Mouse (Mus musculus) MEL (cell line): ENCODE measurements at regions not wholly inside any gene's neighbourhood (a gene's known extent, or its start where the extent isn't known, plus 50 kb on each side); places are given as distances from the start of the nearest gene placed in this dataset.

ENCODE experiments used
- DNase-seq: peaks from one replicate; pipeline ENCODE4 v3.0.0; 2011; ENCODE audit warnings: low read depth, low spot score
- H3K27ac ChIP-seq: 2 replicates; pipeline ENCODE4 v1.5.1; 2012; ENCODE audit warnings: low read depth, mild to moderate bottlenecking, control low read depth, low read length, moderate library complexity; ENCODE audit not compliant: control insufficient read depth
- H3K27me3 ChIP-seq, 2 experiments: fragments of 150-350 bp in 1 of 2; sonication (generic) in 1 of 2; 2 replicates each; pipeline ENCODE4 v1.6.1; 2012; ENCODE audit warnings: low read length in 2 of 2, mild to moderate bottlenecking in 2 of 2, improper control_type of control experiment in 1 of 2, moderate library complexity in 1 of 2; ENCODE audit not compliant: insufficient read depth in 2 of 2, control insufficient read depth in 1 of 2
- H3K36me3 ChIP-seq, 2 experiments: 2 replicates each; pipeline ENCODE4 v1.6.1; 2012 to 2014; ENCODE audit warnings: low read length in 2 of 2, improper control_type of control experiment in 1 of 2, inconsistent platforms in 1 of 2, mild to moderate bottlenecking in 1 of 2; ENCODE audit not compliant: insufficient read depth in 2 of 2, control insufficient read depth in 1 of 2
- H3K4me1 ChIP-seq, 2 experiments: fragments of 150-350 bp in 1 of 2; sonication (generic) in 1 of 2; 2 replicates each; pipeline ENCODE4 v1.6.1; 2012; ENCODE audit warnings: low read length in 2 of 2, improper control_type of control experiment in 1 of 2, mild to moderate bottlenecking in 1 of 2; ENCODE audit not compliant: insufficient read depth in 2 of 2, control insufficient read depth in 1 of 2
- H3K4me3 ChIP-seq, 2 experiments: fragments of 150-350 bp in 1 of 2; sonication (generic) in 1 of 2; 2 replicates each; pipeline ENCODE4 v1.5.1; 2012; ENCODE audit warnings: low read depth in 2 of 2, low read length in 2 of 2, mild to moderate bottlenecking in 2 of 2, moderate library complexity in 2 of 2, control low read depth in 1 of 2, improper control_type of control experiment in 1 of 2; ENCODE audit not compliant: control insufficient read depth in 1 of 2, insufficient read depth in 1 of 2
- H3K79me2 ChIP-seq: 2 replicates; pipeline ENCODE4 v1.6.1; 2012; ENCODE audit warnings: mild to moderate bottlenecking, low read length, moderate library complexity; ENCODE audit not compliant: control insufficient read depth, poor library complexity, insufficient read depth
- H3K9ac ChIP-seq: 2 replicates; pipeline ENCODE4 v1.6.1; 2012; ENCODE audit warnings: low read depth, mild to moderate bottlenecking, control low read depth, low read length, moderate library complexity; ENCODE audit not compliant: control insufficient read depth, poor library complexity, severe bottlenecking
- H3K9me3 ChIP-seq: fragments of 150-350 bp; sonication (generic); replicated peaks from 2 replicates; pipeline ENCODE4 v1.6.1; 2012; ENCODE audit warnings: mild to moderate bottlenecking, low read length, improper control_type of control experiment, moderate library complexity; ENCODE audit not compliant: insufficient read depth
- CHD1 ChIP-seq: IDR thresholded peaks from 2 replicates; pipeline ENCODE4 v1.6.1; 2012; ENCODE audit warnings: low read depth, mild to moderate bottlenecking, inconsistent platforms, low read length, improper control_type of control experiment
- ELF1 ChIP-seq: IDR thresholded peaks from 2 replicates; pipeline ENCODE4 v1.6.1; 2014; ENCODE audit warnings: low read depth, mild to moderate bottlenecking, inconsistent platforms, low read length, improper control_type of control experiment, moderate library complexity
- EP300 ChIP-seq, 2 experiments: IDR thresholded peaks; 2 replicates each; pipeline ENCODE4 v1.6.1; 2011; ENCODE audit warnings: improper control_type of control experiment in 2 of 2, low read length in 2 of 2, low read depth in 1 of 2, mild to moderate bottlenecking in 1 of 2
- GATA1 ChIP-seq: IDR thresholded peaks from 2 replicates; pipeline ENCODE4 v1.6.1; 2011; ENCODE audit warnings: low read depth, low read length, improper control_type of control experiment
- JUND ChIP-seq: IDR thresholded peaks from 2 replicates; pipeline ENCODE4 v1.6.1; 2011; ENCODE audit warnings: low read depth, mild to moderate bottlenecking, improper control_type of control experiment, low read length
- KAT2A ChIP-seq: conservative IDR thresholded peaks from 2 replicates; pipeline ENCODE4 v1.6.1; 2012; ENCODE audit warnings: low read depth, low read length, improper control_type of control experiment, inconsistent platforms
- MAFK ChIP-seq: IDR thresholded peaks from 2 replicates; pipeline ENCODE4 v1.6.1; 2011; ENCODE audit warnings: low read depth, mild to moderate bottlenecking, low read length, improper control_type of control experiment, borderline replicate concordance
- MAZ ChIP-seq: IDR thresholded peaks from 2 replicates; pipeline ENCODE4 v1.6.1; 2012; ENCODE audit warnings: low read depth, mild to moderate bottlenecking, inconsistent platforms, low read length, improper control_type of control experiment
- MEF2A ChIP-seq: IDR thresholded peaks from 2 replicates; pipeline ENCODE4 v1.6.1; 2014; ENCODE audit warnings: low read depth, mild to moderate bottlenecking, inconsistent platforms, low read length, improper control_type of control experiment; ENCODE audit not compliant: poor library complexity, insufficient replicate concordance, severe bottlenecking; ENCODE audit errors: extremely low read depth
- MYB ChIP-seq: IDR thresholded peaks from 2 replicates; pipeline ENCODE4 v1.6.1; 2011; ENCODE audit warnings: mild to moderate bottlenecking, low read depth, low read length, improper control_type of control experiment
- NELFE ChIP-seq: IDR thresholded peaks from 2 replicates; pipeline ENCODE4 v1.6.1; 2011; ENCODE audit warnings: low read depth, low read length, improper control_type of control experiment
- NRF1 ChIP-seq: IDR thresholded peaks from 2 replicates; pipeline ENCODE4 v1.6.1; 2014; ENCODE audit warnings: low read depth, mild to moderate bottlenecking, inconsistent platforms, low read length, improper control_type of control experiment, moderate library complexity; ENCODE audit not compliant: poor library complexity, insufficient read depth, severe bottlenecking
- POLR2A ChIP-seq, 2 experiments: IDR thresholded peaks; 2 replicates each; pipeline ENCODE4 v1.6.1; 2011 to 2012; ENCODE audit warnings: low read length in 2 of 2, mild to moderate bottlenecking in 2 of 2, control low read depth in 1 of 2, improper control_type of control experiment in 1 of 2, low read depth in 1 of 2, moderate library complexity in 1 of 2; ENCODE audit not compliant: control insufficient read depth in 1 of 2, insufficient read depth in 1 of 2, poor library complexity in 1 of 2
- POLR2AphosphoS5 ChIP-seq: IDR thresholded peaks from 2 replicates; pipeline ENCODE4 v1.6.1; 2012; ENCODE audit warnings: low read depth, borderline replicate concordance, mild to moderate bottlenecking, inconsistent platforms, low read length, moderate library complexity, mixed read lengths
- RAD21 ChIP-seq: IDR thresholded peaks from 2 replicates; pipeline ENCODE4 v1.6.1; 2011; ENCODE audit warnings: mild to moderate bottlenecking, low read depth, low read length, improper control_type of control experiment
- RCOR1 ChIP-seq: IDR thresholded peaks from 2 replicates; pipeline ENCODE4 v1.6.1; 2012; ENCODE audit warnings: low read depth, mild to moderate bottlenecking, inconsistent platforms, low read length, improper control_type of control experiment
- SIN3A ChIP-seq: IDR thresholded peaks from 2 replicates; pipeline ENCODE4 v1.6.1; 2012; ENCODE audit warnings: low read length, improper control_type of control experiment, inconsistent platforms
- SMC3 ChIP-seq: IDR thresholded peaks from 2 replicates; pipeline ENCODE4 v1.6.1; 2011; ENCODE audit warnings: low read depth, low read length, improper control_type of control experiment
- TBP ChIP-seq: IDR thresholded peaks from 2 replicates; pipeline ENCODE4 v1.8.0; 2011; ENCODE audit warnings: low read depth, low read length, improper control_type of control experiment
- USF1 ChIP-seq: IDR thresholded peaks from 2 replicates; pipeline ENCODE4 v1.6.1; 2014; ENCODE audit warnings: low read depth, mild to moderate bottlenecking, inconsistent platforms, low read length, improper control_type of control experiment, moderate library complexity
- ZC3H11A ChIP-seq: IDR thresholded peaks from 2 replicates; pipeline ENCODE4 v1.6.1; 2012; ENCODE audit warnings: low read depth, mild to moderate bottlenecking, inconsistent platforms, low read length, improper control_type of control experiment
- ZMIZ1 ChIP-seq: IDR thresholded peaks from 2 replicates; pipeline ENCODE4 v1.6.1; 2012; ENCODE audit warnings: low read depth, mild to moderate bottlenecking, inconsistent platforms, low read length, improper control_type of control experiment, moderate library complexity

DNA sequence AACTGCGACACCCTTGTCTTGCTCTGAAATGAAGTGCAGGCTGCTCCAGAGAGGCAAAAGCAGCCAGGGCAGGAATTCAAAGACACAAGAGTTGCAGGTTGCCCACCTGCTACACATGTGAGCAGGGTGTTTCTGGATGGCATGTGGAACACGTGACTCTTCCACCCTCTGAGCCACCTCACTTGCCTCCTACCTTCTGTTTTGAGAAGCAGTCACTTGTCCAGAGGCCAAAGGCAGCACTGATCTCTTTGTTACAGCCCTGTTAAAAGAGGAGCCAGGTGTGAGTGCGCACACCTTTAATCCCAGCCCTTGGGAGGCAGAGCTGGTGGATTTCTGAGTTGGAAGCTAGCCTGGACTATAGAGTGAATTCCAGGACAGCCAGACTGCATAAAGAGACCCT is 79.7 kb upstream of the Tle3 start:
- H3K79me2 ChIP-seq = no peaks in the 10 kb centered on the region
- no peaks in the 10 kb centered on the region for H3K4me1 ChIP-seq
- no peak for DNase-seq
- no peak overlapping the region for H3K27ac ChIP-seq
- TF ChIP-seq RAD21 = no peak
- TF ChIP-seq MEF2A = no peak
- no peak for TF ChIP-seq SMC3
- TF ChIP-seq MYB = no peak
- TF ChIP-seq NRF1 = no peak
- no peak for TF ChIP-seq POLR2A (IDR thresholded peaks at IDR 0.05; ENCODE audit: control insufficient read depth in 1 of 2, insufficient read depth in 1 of 2, low read depth in 1 of 2, low read length in 2 of 2, poor library complexity in 1 of 2)
- no peak for TF ChIP-seq EP300 (IDR thresholded peaks at IDR 0.05; ENCODE audit: low read depth in 1 of 2, low read length in 2 of 2)
- TF ChIP-seq CHD1 = no peak
- TF ChIP-seq MAFK = no peak
- no peak for TF ChIP-seq ELF1
- TF ChIP-seq USF1 = no peak
- no peak for TF ChIP-seq SIN3A
- no peak for TF ChIP-seq JUND
- TF ChIP-seq ZC3H11A = no peak
- TF ChIP-seq TBP = no peak
- no peak for TF ChIP-seq GATA1
- TF ChIP-seq POLR2AphosphoS5 = no peak
- TF ChIP-seq RCOR1 = no peak
- no peak for TF ChIP-seq KAT2A
- TF ChIP-seq NELFE = no peak
- H3K36me3 ChIP-seq = no peaks in the 10 kb centered on the region
- H3K9ac ChIP-seq = no peak overlapping the region
- H3K9me3 ChIP-seq = no peaks in the 10 kb centered on the region
- H3K4me3 ChIP-seq = no peak overlapping the region
- H3K27me3 ChIP-seq = no peaks in the 10 kb centered on the region; a peak in 2 of 4 replicates

DNA sequence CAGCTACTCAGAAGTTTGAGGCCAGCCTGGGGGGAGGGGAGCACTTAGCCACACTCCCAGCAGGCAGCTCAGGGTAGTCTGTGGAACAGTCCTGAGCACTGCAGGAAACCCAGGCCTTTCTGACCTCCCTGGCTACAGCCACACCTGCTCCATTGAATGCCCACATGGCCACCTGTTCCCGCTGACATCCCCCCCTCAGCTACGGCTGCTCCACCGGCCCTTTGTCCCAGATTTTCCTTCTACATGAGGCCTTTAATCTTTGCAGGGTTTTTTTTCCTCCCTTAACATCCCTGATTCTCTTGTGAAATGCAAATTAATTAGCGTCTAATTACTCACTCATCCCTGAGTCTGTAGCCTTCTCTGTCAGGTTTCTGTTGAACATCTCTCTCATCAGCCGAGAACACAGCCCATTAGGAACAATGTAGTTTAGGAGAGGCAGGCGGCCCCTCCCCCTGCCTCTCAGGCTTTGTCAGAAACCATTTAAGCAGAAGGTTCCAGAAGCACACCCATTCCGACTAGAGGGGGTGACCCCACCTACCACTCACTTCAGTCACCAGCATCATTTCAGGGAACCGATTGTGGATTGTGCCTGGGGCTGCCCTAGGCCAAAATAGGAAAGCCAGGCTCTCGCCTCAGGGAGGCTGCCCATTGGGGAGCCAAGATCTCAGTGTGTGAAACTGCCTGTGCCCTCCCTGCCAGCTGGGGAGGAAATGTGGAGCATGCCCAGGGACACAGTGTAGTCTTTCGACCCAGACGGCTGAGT is 78.8 kb upstream of the Tle3 start:
- Histone ChIP-seq H3K9me3 (no peaks in the 10 kb centered on the region), H3K4me3 (no peak overlapping the region), H3K27me3 (no peaks in the 10 kb centered on the region; a peak in 2 of 4 replicates), H3K79me2 (no peaks in the 10 kb centered on the region), H3K36me3 (no peaks in the 10 kb centered on the region), H3K27ac (no peak overlapping the region), H3K9ac (no peak overlapping the region), H3K4me1 (no peaks in the 10 kb centered on the region)
- DNase-seq = no peak
- TF ChIP-seq POLR2A (IDR thresholded peaks at IDR 0.05; ENCODE audit: control insufficient read depth in 1 of 2, insufficient read depth in 1 of 2, low read depth in 1 of 2, low read length in 2 of 2, poor library complexity in 1 of 2) (no peak), MAZ (no peak), ZMIZ1 (no peak), MEF2A (no peak)
